Mouse (Mus musculus): ENCODE data around the gene Pam16. TPM values are rescaled to one million over a fixed set of nuclear protein-coding genes. Genes with fewer than 3 reads are reported as not detected.

Gene Pam16
- polyA plus RNA-seq, 1 experiment from 2014 or later: 117 TPM

DNA sequence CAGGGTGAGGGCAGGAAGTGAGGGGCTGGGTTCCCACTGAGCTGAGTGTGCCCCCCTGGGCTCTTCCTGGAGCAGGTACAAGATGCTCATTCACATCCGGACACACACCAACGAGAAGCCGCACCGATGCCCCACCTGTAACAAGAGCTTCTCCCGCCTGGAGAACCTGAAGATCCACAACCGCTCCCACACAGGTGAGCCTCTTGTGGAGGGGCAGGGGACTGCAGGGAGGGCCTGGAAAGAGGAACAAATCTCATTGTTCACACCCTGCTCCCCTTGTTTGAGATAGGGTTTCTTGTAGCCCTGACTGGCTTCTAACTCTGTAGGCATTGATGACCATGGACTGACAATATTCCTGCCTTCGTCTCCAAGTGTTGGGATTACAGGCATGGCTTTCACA lies 13.1 kb downstream of the Pam16 start:
- ATAC-seq (ENCODE audit: low FRiP score) (no peak), DNase-seq (ENCODE audit: low spot score) (no peak)
- H3K4me2 ChIP-seq (replicated peaks; ENCODE audit: low read depth, low read length): no peak overlapping the region
- H3K27ac ChIP-seq (ENCODE audit: low read depth, low read length): no peak overlapping the region
- no peaks in the 10 kb centered on the region; the same call in 1 of the 2 replicates for H3K4me1 ChIP-seq (replicated peaks; ENCODE audit: control insufficient read depth, insufficient read depth, low read length)
- H3K9ac ChIP-seq (ENCODE audit: low read depth, low read length): no peak overlapping the region
- 95% methylated on average over 7 of the region's 7 CpGs for WGBS
- H3K36me3 ChIP-seq (ENCODE audit: control insufficient read depth, insufficient read depth, low read length): peaks cover 21% of the 10 kb centered on the region
- no peak overlapping the region for H3K4me3 ChIP-seq (ENCODE audit: low read depth, low read length)
- no peaks in the 10 kb centered on the region for H3K9me3 ChIP-seq (ENCODE audit: control insufficient read depth, low read length)
- H3K27me3 ChIP-seq (ENCODE audit: control insufficient read depth, insufficient read depth, low read length): no peaks in the 10 kb centered on the region

DNA sequence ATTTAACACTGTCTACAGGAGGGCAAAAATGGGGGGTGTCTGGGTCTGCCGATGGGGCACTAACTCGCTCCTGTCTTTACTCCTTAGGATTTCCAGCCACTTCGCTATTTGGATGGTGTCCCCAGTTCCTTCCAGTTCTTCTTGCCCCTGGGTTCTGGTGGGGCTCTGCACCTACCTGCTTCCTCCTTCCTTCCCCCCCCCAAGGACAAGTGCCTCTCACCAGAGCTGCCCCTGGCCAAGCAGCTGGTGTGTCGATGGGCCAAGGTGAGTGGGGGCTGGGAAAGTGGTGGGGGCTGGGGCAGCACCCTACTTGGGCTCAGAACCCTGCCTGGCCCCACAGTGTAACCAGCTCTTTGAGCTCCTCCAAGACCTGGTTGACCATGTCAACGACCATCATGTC lies 13.6 kb downstream of the Pam16 start:
- no peak overlapping the region for H3K4me3 ChIP-seq (ENCODE audit: low read depth, low read length)
- H3K27me3 ChIP-seq (ENCODE audit: control insufficient read depth, insufficient read depth, low read length): no peaks in the 10 kb centered on the region
- peaks cover 3% of the 10 kb centered on the region for H3K4me1 ChIP-seq (replicated peaks; ENCODE audit: control insufficient read depth, insufficient read depth, low read length)
- no peak overlapping the region for H3K9ac ChIP-seq (ENCODE audit: low read depth, low read length)
- H3K36me3 ChIP-seq (ENCODE audit: control insufficient read depth, insufficient read depth, low read length): peaks cover 21% of the 10 kb centered on the region
- no peak for ATAC-seq (ENCODE audit: low FRiP score)
- 91% methylated on average over 5 of the region's 5 CpGs for WGBS
- no peak overlapping the region for H3K27ac ChIP-seq (ENCODE audit: low read depth, low read length)
- DNase-seq (ENCODE audit: low spot score): no peak
- H3K9me3 ChIP-seq (ENCODE audit: control insufficient read depth, low read length): no peaks in the 10 kb centered on the region
- H3K4me2 ChIP-seq (replicated peaks; ENCODE audit: low read depth, low read length): no peak overlapping the region

DNA sequence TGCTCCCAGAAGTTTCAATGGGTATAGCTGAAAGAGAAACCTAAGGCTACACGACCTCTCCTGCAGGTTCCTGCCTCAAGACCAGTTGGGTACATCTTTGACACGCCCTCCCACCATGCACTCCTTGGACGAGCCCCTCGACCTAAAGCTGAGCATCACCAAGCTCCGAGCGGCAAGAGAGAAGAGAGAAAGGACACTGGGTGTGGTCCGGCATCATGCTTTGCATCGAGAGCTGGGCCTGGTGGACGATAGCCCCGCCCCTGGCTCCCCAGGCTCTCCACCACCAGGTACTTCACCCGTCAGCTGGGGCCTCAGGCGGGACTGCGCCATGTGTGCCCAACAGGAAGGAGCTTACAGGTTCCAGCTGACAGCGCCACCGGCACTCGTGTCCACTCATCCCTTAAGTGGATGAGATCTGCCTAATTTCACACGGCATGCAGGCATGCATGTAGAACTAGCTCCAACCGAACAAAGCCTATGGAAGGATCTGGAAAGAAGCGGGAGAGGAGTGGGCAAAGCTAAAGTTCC lies 16.2 kb downstream of the Pam16 start:
- no peak for ATAC-seq (ENCODE audit: low FRiP score)
- H3K9ac ChIP-seq (ENCODE audit: low read depth, low read length): no peak overlapping the region
- DNase-seq (ENCODE audit: low spot score): no peak
- 90% methylated on average over 19 of the region's 19 CpGs for WGBS
- H3K4me2 ChIP-seq (replicated peaks; ENCODE audit: low read depth, low read length): no peak overlapping the region
- peaks cover 21% of the 10 kb centered on the region for H3K4me1 ChIP-seq (replicated peaks; ENCODE audit: control insufficient read depth, insufficient read depth, low read length)
- H3K27ac ChIP-seq (ENCODE audit: low read depth, low read length): no peak overlapping the region
- peaks cover 12% of the 10 kb centered on the region for H3K36me3 ChIP-seq (ENCODE audit: control insufficient read depth, insufficient read depth, low read length)
- no peaks in the 10 kb centered on the region for H3K9me3 ChIP-seq (ENCODE audit: control insufficient read depth, low read length)
- H3K27me3 ChIP-seq (ENCODE audit: control insufficient read depth, insufficient read depth, low read length): no peaks in the 10 kb centered on the region
- no peak overlapping the region for H3K4me3 ChIP-seq (ENCODE audit: low read depth, low read length)

DNA sequence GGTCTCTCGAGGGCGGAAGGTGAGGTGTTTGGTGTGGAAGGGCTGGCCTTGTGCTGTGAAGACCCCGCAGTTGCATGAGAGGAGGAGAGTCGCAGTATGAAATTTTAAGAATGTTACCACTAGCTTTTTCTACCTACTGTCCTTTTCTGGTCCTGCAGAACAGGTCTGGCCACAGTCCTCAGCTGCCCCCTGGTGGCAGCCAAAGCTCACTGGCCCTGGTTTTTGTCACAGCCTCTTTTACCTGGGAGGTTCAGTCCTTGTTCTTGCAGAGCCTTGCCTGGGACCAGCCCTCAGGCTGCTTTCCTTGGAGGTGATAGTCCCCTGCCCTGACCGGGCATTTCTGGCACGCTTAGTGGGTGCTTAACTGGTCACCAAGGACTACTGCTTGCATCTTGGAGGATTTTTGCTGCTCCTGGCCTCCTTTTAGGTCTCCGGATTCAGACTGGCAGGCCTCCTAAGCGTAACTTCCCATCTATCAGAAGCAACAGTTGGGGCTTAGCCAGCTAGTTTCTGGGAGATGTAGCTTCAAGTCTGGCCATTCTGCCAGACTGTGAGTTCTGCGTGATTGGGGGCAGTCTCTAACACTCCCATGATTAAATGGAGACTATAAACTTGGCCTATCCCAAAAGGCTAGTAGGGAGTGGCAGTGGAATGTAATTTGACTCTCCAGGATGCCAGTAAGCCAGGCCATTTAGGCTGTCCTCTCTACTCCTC lies 16.8 kb downstream of the Pam16 start:
- Histone ChIP-seq H3K9ac (ENCODE audit: low read depth, low read length) (no peak overlapping the region), H3K4me3 (ENCODE audit: low read depth, low read length) (no peak overlapping the region), H3K4me1 (replicated peaks; ENCODE audit: control insufficient read depth, insufficient read depth, low read length) (peaks cover 23% of the 10 kb centered on the region), H3K27me3 (ENCODE audit: control insufficient read depth, insufficient read depth, low read length) (no peaks in the 10 kb centered on the region), H3K36me3 (ENCODE audit: control insufficient read depth, insufficient read depth, low read length) (peaks cover 6% of the 10 kb centered on the region; the same call in 1 of the 2 replicates), H3K4me2 (replicated peaks; ENCODE audit: low read depth, low read length) (no peak overlapping the region), H3K9me3 (ENCODE audit: control insufficient read depth, low read length) (no peaks in the 10 kb centered on the region), H3K27ac (ENCODE audit: low read depth, low read length) (no peak overlapping the region)
- DNase-seq (ENCODE audit: low spot score) (peak; percentile 88), ATAC-seq (ENCODE audit: low FRiP score) (peak; percentile 15; the same call in 1 of the 2 replicates)
- WGBS: 55% methylated on average over 9 of the region's 9 CpGs

DNA sequence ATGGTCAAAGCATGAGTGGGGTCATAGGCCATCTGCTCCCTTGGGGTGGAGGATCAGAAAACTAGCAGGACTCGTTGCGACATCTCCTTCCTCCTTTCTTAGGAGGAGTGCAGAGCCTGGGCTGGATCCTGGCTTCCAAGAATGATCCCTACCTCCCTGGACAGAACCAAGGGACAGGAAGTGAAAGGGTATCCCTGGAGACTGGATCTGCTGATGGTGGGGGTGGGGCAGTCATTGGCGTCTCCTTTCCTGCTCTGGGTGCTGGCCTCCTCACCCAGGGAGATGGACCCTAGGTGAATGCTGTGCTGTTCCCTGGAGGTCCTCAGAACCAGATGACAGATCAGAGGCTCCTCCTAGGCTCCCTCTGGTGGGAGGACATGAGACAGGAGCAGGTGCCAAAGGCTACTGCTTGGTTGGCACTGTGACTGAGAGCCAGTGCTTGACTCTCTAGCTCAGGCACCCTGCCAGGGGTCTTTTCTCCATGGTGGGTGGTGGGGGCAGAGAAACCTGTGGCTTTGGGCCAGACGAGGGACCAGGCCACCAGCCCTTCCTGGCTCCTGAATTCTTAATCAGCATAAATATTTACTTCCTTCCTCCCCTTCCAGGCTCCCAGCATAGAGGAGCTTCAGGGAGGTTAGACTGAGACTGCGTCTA lies 18.2 kb downstream of the Pam16 start:
- no peak for DNase-seq (ENCODE audit: low spot score)
- 0 out of 2 replicates have a peak overlapping the region, but pooled peaks have one; percentile 11 for H3K9ac ChIP-seq (ENCODE audit: low read depth, low read length)
- H3K27me3 ChIP-seq (ENCODE audit: control insufficient read depth, insufficient read depth, low read length): no peaks in the 10 kb centered on the region
- 0 out of 2 replicates have a peak, but pooled peaks cover 2% of the 10 kb centered on the region for H3K36me3 ChIP-seq (ENCODE audit: control insufficient read depth, insufficient read depth, low read length)
- peaks cover 35% of the 10 kb centered on the region for H3K4me1 ChIP-seq (replicated peaks; ENCODE audit: control insufficient read depth, insufficient read depth, low read length)
- ATAC-seq (ENCODE audit: low FRiP score): no peak
- 0 out of 2 replicates have a peak overlapping the region, but pooled peaks have one; percentile 17 for H3K27ac ChIP-seq (ENCODE audit: low read depth, low read length)
- H3K4me2 ChIP-seq (replicated peaks; ENCODE audit: low read depth, low read length): no peak overlapping the region
- WGBS: 36% methylated on average over 5 of the region's 5 CpGs
- no peaks in the 10 kb centered on the region for H3K9me3 ChIP-seq (ENCODE audit: control insufficient read depth, low read length)
- H3K4me3 ChIP-seq (ENCODE audit: low read depth, low read length): no peak overlapping the region

DNA sequence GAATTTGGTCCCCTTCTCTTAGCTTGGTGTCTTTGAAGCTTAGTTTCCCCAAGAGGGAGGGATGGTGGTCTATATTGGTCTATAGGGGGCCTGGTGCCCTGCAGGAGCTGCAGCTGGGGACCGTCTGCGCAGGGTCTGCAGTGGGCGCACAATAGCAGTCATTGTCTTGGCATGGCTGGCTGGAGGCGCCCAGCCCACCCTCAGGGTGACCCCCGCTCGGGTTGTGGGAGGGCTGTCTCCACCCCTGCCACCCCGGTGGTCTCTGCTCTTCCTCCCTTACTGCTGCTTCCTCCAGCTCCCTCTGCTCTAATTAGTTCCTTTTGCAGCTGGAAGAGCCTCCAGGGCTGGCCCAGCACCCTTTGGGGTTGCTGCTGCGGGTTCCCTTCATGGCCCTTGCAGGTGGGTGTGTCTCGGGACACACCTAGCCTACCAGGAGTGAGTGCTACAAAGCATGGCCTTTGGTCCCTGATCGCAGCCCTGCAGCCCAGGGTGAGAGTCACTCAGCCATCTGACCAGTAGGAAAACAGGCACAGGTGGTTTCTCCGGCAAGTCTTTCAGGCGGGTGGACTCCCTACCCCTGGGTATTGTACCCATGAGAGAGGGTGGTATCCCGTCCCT lies 19.2 kb downstream of the Pam16 start:
- ATAC-seq (ENCODE audit: low FRiP score): 0 out of 2 replicates have a peak, but pooled peaks have one; percentile 26
- Histone ChIP-seq H3K4me3 (ENCODE audit: low read depth, low read length) (no peak overlapping the region), H3K36me3 (ENCODE audit: control insufficient read depth, insufficient read depth, low read length) (no peaks in the 10 kb centered on the region), H3K9ac (ENCODE audit: low read depth, low read length) (peak overlapping the region; percentile 11; the same call in 1 of the 2 replicates), H3K27ac (ENCODE audit: low read depth, low read length) (peak overlapping the region; percentile 47; the same call in 1 of the 2 replicates), H3K4me1 (replicated peaks; ENCODE audit: control insufficient read depth, insufficient read depth, low read length) (peaks cover 38% of the 10 kb centered on the region), H3K4me2 (replicated peaks; ENCODE audit: low read depth, low read length) (no peak overlapping the region), H3K9me3 (ENCODE audit: control insufficient read depth, low read length) (no peaks in the 10 kb centered on the region), H3K27me3 (ENCODE audit: control insufficient read depth, insufficient read depth, low read length) (no peaks in the 10 kb centered on the region)
- WGBS: 48% methylated on average over 13 of the region's 13 CpGs
- no peak for DNase-seq (ENCODE audit: low spot score)

DNA sequence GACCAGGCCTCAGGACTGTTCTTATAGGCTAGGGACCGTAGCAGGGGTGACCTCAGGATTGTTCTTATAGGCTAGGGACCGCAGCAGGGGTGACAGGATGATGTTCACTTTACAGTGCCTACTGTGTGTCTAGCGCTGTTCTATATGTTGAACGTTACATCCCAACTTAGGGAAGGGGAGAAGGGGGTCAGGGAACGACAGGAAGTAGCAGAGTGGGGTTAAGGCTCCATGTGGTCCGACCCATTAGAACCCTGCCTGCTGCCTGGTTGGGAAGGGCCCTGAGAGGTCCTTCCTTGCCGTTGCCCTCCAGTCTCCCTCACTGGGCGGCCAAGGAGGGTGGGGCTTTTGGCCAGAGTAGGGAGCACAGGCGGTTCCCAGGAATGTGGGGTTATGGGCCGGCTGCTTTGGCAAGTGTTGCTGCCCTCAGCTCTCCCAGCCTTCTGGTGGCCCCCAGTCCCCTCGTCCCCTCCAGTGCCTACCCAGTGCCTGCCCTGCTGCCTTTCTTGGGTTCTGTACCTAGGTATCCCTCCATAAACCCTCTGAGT lies 20.4 kb downstream of the Pam16 start:
- H3K4me3 ChIP-seq (ENCODE audit: low read depth, low read length): no peak overlapping the region
- H3K27me3 ChIP-seq (ENCODE audit: control insufficient read depth, insufficient read depth, low read length): no peaks in the 10 kb centered on the region
- H3K9ac ChIP-seq (ENCODE audit: low read depth, low read length): 0 out of 2 replicates have a peak overlapping the region, but pooled peaks have one; percentile 19
- H3K27ac ChIP-seq (ENCODE audit: low read depth, low read length): peak overlapping the region; percentile 11; the same call in 1 of the 2 replicates
- no peak for DNase-seq (ENCODE audit: low spot score)
- H3K36me3 ChIP-seq (ENCODE audit: control insufficient read depth, insufficient read depth, low read length): no peaks in the 10 kb centered on the region
- H3K9me3 ChIP-seq (ENCODE audit: control insufficient read depth, low read length): no peaks in the 10 kb centered on the region
- no peak for ATAC-seq (ENCODE audit: low FRiP score)
- H3K4me2 ChIP-seq (replicated peaks; ENCODE audit: low read depth, low read length): no peak overlapping the region
- 67% methylated on average over 11 of the region's 11 CpGs for WGBS
- peaks cover 43% of the 10 kb centered on the region for H3K4me1 ChIP-seq (replicated peaks; ENCODE audit: control insufficient read depth, insufficient read depth, low read length)

DNA sequence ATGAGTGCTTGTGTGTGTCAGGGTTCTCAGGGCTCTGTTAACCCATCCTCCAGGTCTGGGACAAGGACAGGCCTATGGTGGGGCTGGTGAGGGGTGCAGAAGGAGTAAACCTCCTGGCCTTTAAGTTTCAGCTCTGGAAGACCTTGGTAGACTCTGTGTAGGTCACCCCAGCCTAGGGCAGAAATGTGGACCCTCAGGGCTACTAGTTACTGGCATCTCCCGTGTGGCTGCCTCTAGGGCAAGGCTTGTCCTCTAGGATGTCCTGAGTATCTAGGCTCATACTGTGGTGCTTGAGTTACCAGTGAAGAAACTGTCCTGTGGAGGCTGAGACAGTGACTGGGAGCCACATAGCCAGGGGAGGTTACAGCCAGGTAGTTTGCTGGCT lies 21.3 kb downstream of the Pam16 start:
- H3K4me3 ChIP-seq (ENCODE audit: low read depth, low read length): no peak overlapping the region

More for the DNA sequence above, 21.3 kb downstream of the Pam16 start:
- Histone ChIP-seq H3K36me3 (ENCODE audit: control insufficient read depth, insufficient read depth, low read length) (no peaks in the 10 kb centered on the region), H3K27me3 (ENCODE audit: control insufficient read depth, insufficient read depth, low read length) (no peaks in the 10 kb centered on the region), H3K4me1 (replicated peaks; ENCODE audit: control insufficient read depth, insufficient read depth, low read length) (peaks cover 51% of the 10 kb centered on the region), H3K27ac (ENCODE audit: low read depth, low read length) (peak overlapping the region; percentile 11; the same call in 1 of the 2 replicates), H3K4me2 (replicated peaks; ENCODE audit: low read depth, low read length) (no peak overlapping the region), H3K9ac (ENCODE audit: low read depth, low read length) (no peak overlapping the region), H3K9me3 (ENCODE audit: control insufficient read depth, low read length) (no peaks in the 10 kb centered on the region)
- ATAC-seq (ENCODE audit: low FRiP score) (no peak), DNase-seq (ENCODE audit: low spot score) (no peak)
- WGBS: 59% methylated on average over 1 of the region's 1 CpGs

Data from hindbrain, embryonic 11.5 days (tissue).